Mouse (Mus musculus) hindbrain, embryonic 11.5 days (tissue): ENCODE data around the gene Hs6st3. TPM values are rescaled to one million over a fixed set of nuclear protein-coding genes. Genes with fewer than 3 reads are reported as not detected.

Source experiments
- ATAC-seq: fragments of 200-750 bp; cut with Nextera tagmentation; 2 replicates; pipeline ENCODE4 v1.8.0; 2017; ENCODE audit warnings: mild to moderate bottlenecking, moderate TSS enrichment, moderate library complexity; ENCODE audit not compliant: low FRiP score
- DNase-seq: peaks from one replicate; pipeline ENCODE4 v3.0.0-alpha.2; 2015; ENCODE audit warnings: low spot score
- H3K27ac ChIP-seq: fragments of 300-500 bp; sonication (generic); 2 replicates; pipeline ENCODE4 v1.5.1; 2014; ENCODE audit warnings: mild to moderate bottlenecking, low read depth, low read length
- H3K27me3 ChIP-seq: fragments of 300-500 bp; sonication (generic); 2 replicates; pipeline ENCODE4 v1.6.1; 2014; ENCODE audit warnings: mild to moderate bottlenecking, low read length, moderate library complexity, mixed read lengths; ENCODE audit not compliant: control insufficient read depth, insufficient read depth
- H3K36me3 ChIP-seq: fragments of 300-500 bp; sonication (generic); 2 replicates; pipeline ENCODE4 v1.6.1; 2014; ENCODE audit warnings: mild to moderate bottlenecking, low read length, moderate library complexity, mixed read lengths; ENCODE audit not compliant: control insufficient read depth, insufficient read depth
- H3K4me1 ChIP-seq: fragments of 300-500 bp; sonication (generic); replicated peaks from 2 replicates; pipeline ENCODE4 v1.6.1; 2014; ENCODE audit warnings: low read length, mixed read lengths; ENCODE audit not compliant: control insufficient read depth, insufficient read depth
- H3K4me2 ChIP-seq: fragments of 300-500 bp; sonication (generic); replicated peaks from 2 replicates; pipeline ENCODE4 v1.6.1; 2014; ENCODE audit warnings: mild to moderate bottlenecking, low read depth, low read length
- H3K4me3 ChIP-seq: fragments of 300-500 bp; sonication (generic); 2 replicates; pipeline ENCODE4 v1.5.1; 2014; ENCODE audit warnings: low read depth, low read length
- H3K9ac ChIP-seq: fragments of 300-500 bp; sonication (generic); 2 replicates; pipeline ENCODE4 v1.6.1; 2014; ENCODE audit warnings: low read depth, low read length
- H3K9me3 ChIP-seq: fragments of 300-500 bp; sonication (generic); 2 replicates; pipeline ENCODE4 v1.6.1; 2016; ENCODE audit warnings: low read length; ENCODE audit not compliant: control insufficient read depth
- WGBS: fragments of 180-500 bp; shearing (Covaris S2); extraction: QIAGEN DNeasy Blood & Tissue Kit; methylation state at CpG from one replicate; pipeline ENCODE4 v1.1.7; 2014; 5-methylcytosine and 5-hydroxymethylcytosine counted together
- polyA plus RNA-seq: library from polyadenylated mRNA; unstranded; fragments of >200 nt; fragmentation: Nextera tagmentation; extraction: Ambion mirVana; gene quantifications from 2 replicates; pipeline ENCODE4 v1.2.1, GENCODE M21; 2014

Hs6st3 gene
- polyA plus RNA-seq, 1 experiment from 2014 or later = 0.57 TPM

- no peak overlapping the region for H3K4me3 ChIP-seq
- ATAC-seq (no peak), DNase-seq (no peak)
- H3K36me3 ChIP-seq = no peaks in the 10 kb centered on the region
- 73% methylated on average over 1 of the region's 1 CpGs for WGBS
- H3K9ac ChIP-seq = no peak overlapping the region
- no peaks in the 10 kb centered on the region for H3K4me1 ChIP-seq
- H3K27me3 ChIP-seq = no peaks in the 10 kb centered on the region
- no peak overlapping the region for H3K27ac ChIP-seq
- H3K9me3 ChIP-seq = no peaks in the 10 kb centered on the region
- H3K4me2 ChIP-seq = no peak overlapping the region
Measured at GRCm38 (mm10) chr14:119781111-119781510, 643.0 kb downstream of the Hs6st3 start.

GRCm38 (mm10) chr14:119789457-119789856 is 651.3 kb downstream of the Hs6st3 start:
- no peaks in the 10 kb centered on the region for H3K36me3 ChIP-seq
- H3K4me1 ChIP-seq = no peaks in the 10 kb centered on the region
- no peak overlapping the region for H3K4me3 ChIP-seq
- H3K9me3 ChIP-seq = no peaks in the 10 kb centered on the region
- H3K27ac ChIP-seq = no peak overlapping the region
- DNase-seq (no peak), ATAC-seq (no peak)
- H3K4me2 ChIP-seq = no peak overlapping the region
- no peak overlapping the region for H3K9ac ChIP-seq
- WGBS = 91% methylated on average over 8 of the region's 8 CpGs
- no peaks in the 10 kb centered on the region for H3K27me3 ChIP-seq

GRCm38 (mm10) chr14:119797172-119797850 is 659.2 kb downstream of the Hs6st3 start:
- H3K27me3 ChIP-seq = no peaks in the 10 kb centered on the region
- DNase-seq (no peak), ATAC-seq (no peak)
- no peaks in the 10 kb centered on the region for H3K9me3 ChIP-seq
- no peak overlapping the region for H3K9ac ChIP-seq
- no peaks in the 10 kb centered on the region for H3K36me3 ChIP-seq
- H3K4me1 ChIP-seq = no peaks in the 10 kb centered on the region; the same call in 1 of the 2 replicates
- H3K27ac ChIP-seq = no peak overlapping the region
- 39% methylated on average over 9 of the region's 9 CpGs for WGBS
- H3K4me2 ChIP-seq = no peak overlapping the region
- H3K4me3 ChIP-seq = no peak overlapping the region

GRCm38 (mm10) chr14:119798561-119798960 is 660.4 kb downstream of the Hs6st3 start:
- no peak overlapping the region for H3K4me2 ChIP-seq
- ATAC-seq (no peak), DNase-seq (no peak)
- H3K36me3 ChIP-seq = no peaks in the 10 kb centered on the region
- no peak overlapping the region for H3K27ac ChIP-seq
- H3K4me1 ChIP-seq = no peaks in the 10 kb centered on the region; the same call in 1 of the 2 replicates
- 94% methylated on average over 11 of the region's 11 CpGs for WGBS
- no peaks in the 10 kb centered on the region for H3K27me3 ChIP-seq
- H3K4me3 ChIP-seq = no peak overlapping the region
- no peak overlapping the region for H3K9ac ChIP-seq
- H3K9me3 ChIP-seq = no peaks in the 10 kb centered on the region

GRCm38 (mm10) chr14:119800856-119801255 is 662.7 kb downstream of the Hs6st3 start:
- Histone ChIP-seq H3K27ac (no peak overlapping the region), H3K9ac (no peak overlapping the region), H3K9me3 (no peaks in the 10 kb centered on the region), H3K4me3 (no peak overlapping the region), H3K27me3 (no peaks in the 10 kb centered on the region), H3K36me3 (no peaks in the 10 kb centered on the region), H3K4me2 (no peak overlapping the region), H3K4me1 (no peaks in the 10 kb centered on the region; the same call in 1 of the 2 replicates)
- DNase-seq (no peak), ATAC-seq (no peak)
- WGBS = 87% methylated on average over 11 of the region's 11 CpGs

GRCm38 (mm10) chr14:119813898-119814297 is 675.8 kb downstream of the Hs6st3 start:
- no peak overlapping the region for H3K9ac ChIP-seq

GRCm38 (mm10) chr14:119815616-119816015 is 677.5 kb downstream of the Hs6st3 start:
- Histone ChIP-seq H3K27me3 (no peaks in the 10 kb centered on the region), H3K9ac (no peak overlapping the region), H3K4me2 (no peak overlapping the region), H3K27ac (no peak overlapping the region), H3K36me3 (no peaks in the 10 kb centered on the region), H3K9me3 (no peaks in the 10 kb centered on the region), H3K4me3 (no peak overlapping the region), H3K4me1 (no peaks in the 10 kb centered on the region)
- WGBS = 81% methylated on average over 5 of the region's 5 CpGs
- ATAC-seq (no peak), DNase-seq (no peak)

More at GRCm38 (mm10) chr14:119813898-119814297, 675.8 kb downstream of the Hs6st3 start:
- H3K36me3 ChIP-seq = no peaks in the 10 kb centered on the region
- no peak overlapping the region for H3K4me2 ChIP-seq
- DNase-seq (no peak), ATAC-seq (no peak)
- no peaks in the 10 kb centered on the region for H3K27me3 ChIP-seq
- H3K27ac ChIP-seq = no peak overlapping the region
- no peaks in the 10 kb centered on the region for H3K4me1 ChIP-seq
- H3K4me3 ChIP-seq = no peak overlapping the region
- WGBS = 93% methylated on average over 4 of the region's 4 CpGs
- no peaks in the 10 kb centered on the region for H3K9me3 ChIP-seq

- H3K27me3 ChIP-seq = no peaks in the 10 kb centered on the region
- H3K36me3 ChIP-seq = no peaks in the 10 kb centered on the region
- H3K4me1 ChIP-seq = no peaks in the 10 kb centered on the region
- ATAC-seq = no peak
- WGBS = 59% methylated on average over 6 of the region's 6 CpGs
- no peak for DNase-seq
- no peak overlapping the region for H3K27ac ChIP-seq
- no peak overlapping the region for H3K4me3 ChIP-seq
- no peaks in the 10 kb centered on the region for H3K9me3 ChIP-seq
- no peak overlapping the region for H3K4me2 ChIP-seq
- no peak overlapping the region for H3K9ac ChIP-seq
Measured at GRCm38 (mm10) chr14:119820562-119820961, 682.4 kb downstream of the Hs6st3 start.
